Mouse (Mus musculus) limb, embryonic 11.5 days (tissue): ENCODE data around the gene Rab4b. TPM values are rescaled to one million over a fixed set of nuclear protein-coding genes. Genes with fewer than 3 reads are reported as not detected.

Experiments used
- ATAC-seq: fragments of 200-750 bp; cut with Nextera tagmentation; 2 replicates; pipeline ENCODE4 v1.8.0; 2017; ENCODE audit warnings: low read depth; ENCODE audit not compliant: insufficient number of reproducible peaks, low FRiP score, low TSS enrichment
- DNase-seq: peaks from one replicate; pipeline ENCODE4 v3.0.0-alpha.2; 2015; ENCODE audit warnings: low spot score
- H3K27ac ChIP-seq: fragments of 300-500 bp; sonication (generic); replicated peaks from 2 replicates; pipeline ENCODE4 v1.5.1; 2014; ENCODE audit warnings: low read depth, mild to moderate bottlenecking, low read length
- H3K27me3 ChIP-seq: fragments of 300-500 bp; sonication (generic); 2 replicates; pipeline ENCODE4 v1.6.1; 2014; ENCODE audit warnings: mild to moderate bottlenecking, low read length, mixed read lengths; ENCODE audit not compliant: control insufficient read depth, insufficient read depth
- H3K36me3 ChIP-seq: fragments of 300-500 bp; sonication (generic); 2 replicates; pipeline ENCODE4 v1.6.1; 2014; ENCODE audit warnings: mild to moderate bottlenecking, low read length, moderate library complexity, mixed read lengths; ENCODE audit not compliant: control insufficient read depth, insufficient read depth
- H3K4me1 ChIP-seq: fragments of 300-500 bp; sonication (generic); 2 replicates; pipeline ENCODE4 v1.6.1; 2014; ENCODE audit warnings: low read length, mixed read lengths; ENCODE audit not compliant: control insufficient read depth, insufficient read depth
- H3K4me2 ChIP-seq: fragments of 300-500 bp; sonication (generic); 2 replicates; pipeline ENCODE4 v1.6.1; 2014; ENCODE audit warnings: low read depth, mild to moderate bottlenecking, moderate library complexity; ENCODE audit not compliant: severe bottlenecking
- H3K4me3 ChIP-seq: fragments of 300-500 bp; sonication (generic); 2 replicates; pipeline ENCODE4 v1.5.1; 2014; ENCODE audit warnings: low read depth, low read length
- H3K9ac ChIP-seq: fragments of 300-500 bp; sonication (generic); 2 replicates; pipeline ENCODE4 v1.6.1; 2014; ENCODE audit warnings: mild to moderate bottlenecking, low read length
- H3K9me3 ChIP-seq: fragments of 300-500 bp; sonication (generic); 2 replicates; pipeline ENCODE4 v1.6.1; 2016; ENCODE audit warnings: low read length; ENCODE audit not compliant: control insufficient read depth
- WGBS: fragments of 180-500 bp; shearing (Covaris S2); extraction: QIAGEN DNeasy Blood & Tissue Kit; methylation state at CpG from one replicate; pipeline ENCODE4 v1.1.7; 2014; 5-methylcytosine and 5-hydroxymethylcytosine counted together
- polyA plus RNA-seq: library from polyadenylated mRNA; unstranded; fragments of >200 nt; fragmentation: Nextera tagmentation; extraction: Ambion mirVana; gene quantifications from 2 replicates; pipeline ENCODE4 v1.2.1, GENCODE M21; 2014

Gene Rab4b
- polyA plus RNA-seq, 1 experiment from 2014 or later, result 55.1 TPM

DNA sequence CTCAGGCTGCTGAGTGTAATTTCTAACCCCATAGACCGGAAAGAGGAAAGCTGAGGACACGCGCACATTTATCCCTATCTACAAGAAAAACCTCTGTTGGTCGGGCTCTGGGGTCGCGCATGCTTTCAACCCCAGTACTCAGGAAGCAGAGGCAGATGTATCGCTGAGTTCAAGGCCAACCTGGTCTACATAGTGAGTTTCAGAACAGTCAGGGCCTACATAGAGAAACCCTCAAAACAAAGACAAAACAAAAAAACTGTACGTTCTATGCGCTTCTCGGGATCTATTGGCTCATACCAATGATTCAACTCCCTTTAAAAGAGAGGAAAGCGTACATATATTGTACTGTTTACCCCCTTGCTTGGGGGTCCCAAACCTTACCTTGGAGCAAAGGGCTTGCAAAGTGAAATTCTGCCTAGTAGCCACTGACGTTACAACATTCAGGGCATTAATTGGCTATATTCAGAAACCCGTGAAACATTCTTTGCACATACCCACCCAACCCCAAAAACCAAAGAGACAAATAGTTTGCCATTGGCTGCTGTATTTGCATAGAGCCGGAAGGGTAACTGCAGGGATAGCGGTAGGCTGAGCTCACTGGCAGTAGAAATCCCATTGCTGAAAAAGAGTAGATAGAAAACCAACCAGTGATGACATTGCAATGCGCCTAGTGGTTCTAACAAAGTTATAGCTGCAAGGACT lies 672 bp upstream of the Rab4b start:
- no peaks in the 10 kb centered on the region for H3K9me3 ChIP-seq
- 48% methylated on average over 16 of the region's 16 CpGs for WGBS
- H3K4me2 ChIP-seq, result peak overlapping the region; percentile 40; the same call in 1 of the 2 replicates
- H3K4me3 ChIP-seq, result peak overlapping the region; percentile 26
- H3K36me3 ChIP-seq, result no peaks in the 10 kb centered on the region; the same call in 1 of the 2 replicates
- 0 out of 2 replicates have a peak overlapping the region, but pooled peaks have one; percentile 39 for H3K27ac ChIP-seq
- H3K4me1 ChIP-seq, result 0 out of 2 replicates have a peak, but pooled peaks cover 3% of the 10 kb centered on the region
- H3K27me3 ChIP-seq, result no peaks in the 10 kb centered on the region
- DNase-seq (no peak), ATAC-seq (no peak)
- H3K9ac ChIP-seq, result peak overlapping the region; percentile 38; the same call in 1 of the 2 replicates

DNA sequence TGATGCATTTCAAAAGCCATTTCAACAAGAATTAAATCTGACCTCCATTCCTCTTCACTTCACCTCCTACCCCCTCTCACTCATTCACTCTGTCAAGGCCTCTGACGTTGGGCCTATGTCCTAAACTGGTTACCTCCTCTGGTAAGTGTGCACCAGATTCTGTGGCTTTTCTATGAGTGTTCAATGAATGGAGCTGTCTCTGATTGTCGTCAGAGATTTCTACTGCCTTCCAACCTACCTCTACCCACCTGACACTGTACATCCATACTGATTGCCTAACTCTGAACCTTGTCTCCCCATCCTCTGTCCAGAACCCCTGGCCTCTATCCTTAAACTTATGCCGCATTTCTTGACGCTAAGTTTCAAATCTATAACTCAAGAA lies 763 bp downstream of the Rab4b start:
- Histone ChIP-seq H3K9ac (peak overlapping the region; percentile 56), H3K4me2 (peak overlapping the region; percentile 45), H3K27ac (no peak overlapping the region; the same call in 1 of the 2 replicates), H3K27me3 (no peaks in the 10 kb centered on the region), H3K9me3 (no peaks in the 10 kb centered on the region), H3K4me1 (0 out of 2 replicates have a peak, but pooled peaks cover 3% of the 10 kb centered on the region), H3K36me3 (no peaks in the 10 kb centered on the region; the same call in 1 of the 2 replicates), H3K4me3 (peak overlapping the region; percentile 65)
- ATAC-seq, result peak; percentile 8
- 22% methylated on average over 4 of the region's 4 CpGs for WGBS
- no peak for DNase-seq

DNA sequence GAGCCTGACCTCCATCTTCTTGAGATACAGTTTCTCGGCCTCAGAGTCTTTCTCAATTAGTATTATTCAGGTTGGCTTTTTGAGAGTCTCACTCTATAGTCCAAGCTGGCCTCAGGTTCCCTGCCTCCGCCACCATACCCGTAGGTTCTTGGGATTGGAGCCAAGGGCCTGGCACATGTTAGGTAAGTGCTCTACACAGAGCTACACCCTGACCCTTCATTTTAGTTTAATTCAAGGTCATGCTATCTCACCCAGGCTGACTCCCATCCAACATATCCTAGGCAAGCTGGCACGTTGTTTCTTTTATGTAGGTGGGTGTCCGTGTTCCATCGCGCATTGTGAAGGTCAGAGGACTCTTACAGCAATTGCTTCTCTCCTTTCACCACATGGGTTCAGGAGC lies 3.8 kb downstream of the Rab4b start:
- no peaks in the 10 kb centered on the region for H3K27me3 ChIP-seq
- no peak for DNase-seq
- H3K4me1 ChIP-seq, result 0 out of 2 replicates have a peak, but pooled peaks cover 3% of the 10 kb centered on the region
- no peak overlapping the region for H3K4me2 ChIP-seq
- H3K4me3 ChIP-seq, result no peak overlapping the region
- WGBS, result 93% methylated on average over 7 of the region's 7 CpGs
- H3K27ac ChIP-seq, result no peak overlapping the region
- ATAC-seq, result no peak
- no peaks in the 10 kb centered on the region for H3K9me3 ChIP-seq
- H3K36me3 ChIP-seq, result no peaks in the 10 kb centered on the region; the same call in 1 of the 2 replicates
- H3K9ac ChIP-seq, result no peak overlapping the region

DNA sequence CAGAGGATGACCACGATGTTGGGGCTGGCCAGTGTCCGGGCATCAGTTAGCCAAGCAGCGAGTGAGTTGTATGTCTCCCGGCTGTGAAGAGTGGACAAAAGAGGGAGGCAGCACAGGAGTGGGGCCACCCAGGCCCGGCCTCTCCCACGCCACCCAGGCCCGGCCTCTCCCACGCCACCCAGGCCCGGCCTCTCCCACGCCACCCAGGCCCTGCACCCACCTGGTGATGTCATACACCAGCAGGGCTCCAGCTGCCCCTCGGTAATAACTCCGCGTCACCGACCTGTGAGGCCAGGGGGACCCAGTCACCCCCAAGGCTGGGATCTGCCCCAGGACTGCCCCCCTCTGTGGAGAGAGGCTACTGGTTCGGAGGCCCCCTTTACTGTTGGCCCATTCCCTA lies 4.2 kb downstream of the Rab4b start:
- H3K9ac ChIP-seq, result no peak overlapping the region

DNA sequence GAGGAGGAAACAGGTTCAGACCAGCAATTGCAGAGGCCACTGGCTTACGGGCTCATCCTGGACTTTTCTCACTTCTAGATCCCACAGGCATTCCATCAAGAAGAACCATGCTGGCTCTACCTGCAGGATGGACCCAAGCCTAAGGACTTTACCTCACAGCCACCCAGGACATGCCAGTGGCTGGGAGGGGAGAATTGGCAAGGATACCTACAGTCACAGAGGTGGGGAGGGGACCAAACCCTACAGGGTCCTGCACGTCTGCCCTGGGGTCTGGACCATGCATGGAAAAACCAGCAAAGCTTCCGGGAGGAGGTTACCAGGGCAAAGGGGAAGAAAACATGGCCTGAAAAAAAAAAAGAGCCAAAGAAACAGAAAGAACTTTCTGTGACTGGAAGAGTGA lies 7.7 kb downstream of the Rab4b start:
- no peak overlapping the region for H3K4me3 ChIP-seq
- peaks cover 4% of the 10 kb centered on the region; the same call in 1 of the 2 replicates for H3K4me1 ChIP-seq
- H3K9me3 ChIP-seq, result no peaks in the 10 kb centered on the region
- no peak overlapping the region for H3K4me2 ChIP-seq
- H3K27ac ChIP-seq, result no peak overlapping the region
- ATAC-seq (no peak), DNase-seq (no peak)
- H3K27me3 ChIP-seq, result no peaks in the 10 kb centered on the region
- 84% methylated on average over 3 of the region's 3 CpGs for WGBS
- no peak overlapping the region for H3K9ac ChIP-seq
- no peaks in the 10 kb centered on the region; the same call in 1 of the 2 replicates for H3K36me3 ChIP-seq

More for the DNA sequence above, 4.2 kb downstream of the Rab4b start:
- Histone ChIP-seq H3K4me2 (no peak overlapping the region), H3K4me1 (0 out of 2 replicates have a peak, but pooled peaks cover 3% of the 10 kb centered on the region), H3K9me3 (no peaks in the 10 kb centered on the region), H3K4me3 (no peak overlapping the region), H3K27me3 (no peaks in the 10 kb centered on the region), H3K36me3 (no peaks in the 10 kb centered on the region; the same call in 1 of the 2 replicates), H3K27ac (no peak overlapping the region)
- ATAC-seq (no peak), DNase-seq (no peak)
- 90% methylated on average over 15 of the region's 15 CpGs for WGBS

DNA sequence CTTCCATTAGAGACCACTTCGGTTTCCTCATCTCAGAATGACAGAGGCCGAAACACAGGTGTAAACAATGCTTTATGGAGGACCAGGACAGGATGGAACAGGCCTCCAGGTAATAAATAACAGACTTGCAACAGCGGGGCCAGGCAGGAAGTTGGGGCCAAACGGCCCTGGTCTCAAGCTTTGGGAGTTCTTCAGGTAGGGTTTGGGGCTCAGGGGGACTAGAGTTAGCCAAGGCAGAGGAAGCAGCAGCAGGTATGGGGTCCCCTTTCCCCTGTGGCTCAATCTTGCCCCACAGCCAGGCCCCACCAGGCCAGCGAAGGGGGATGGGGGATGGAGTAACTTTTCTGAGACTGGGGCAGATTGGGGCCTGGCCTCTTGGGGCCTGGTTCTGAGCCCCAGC lies 10.3 kb downstream of the Rab4b start:
- DNase-seq (no peak), ATAC-seq (no peak)
- Histone ChIP-seq H3K4me2 (no peak overlapping the region), H3K27ac (no peak overlapping the region), H3K4me3 (no peak overlapping the region), H3K9ac (no peak overlapping the region), H3K27me3 (no peaks in the 10 kb centered on the region), H3K36me3 (peaks cover 8% of the 10 kb centered on the region; the same call in 1 of the 2 replicates), H3K9me3 (no peaks in the 10 kb centered on the region), H3K4me1 (peaks cover 23% of the 10 kb centered on the region)
- 74% methylated on average over 5 of the region's 5 CpGs for WGBS

DNA sequence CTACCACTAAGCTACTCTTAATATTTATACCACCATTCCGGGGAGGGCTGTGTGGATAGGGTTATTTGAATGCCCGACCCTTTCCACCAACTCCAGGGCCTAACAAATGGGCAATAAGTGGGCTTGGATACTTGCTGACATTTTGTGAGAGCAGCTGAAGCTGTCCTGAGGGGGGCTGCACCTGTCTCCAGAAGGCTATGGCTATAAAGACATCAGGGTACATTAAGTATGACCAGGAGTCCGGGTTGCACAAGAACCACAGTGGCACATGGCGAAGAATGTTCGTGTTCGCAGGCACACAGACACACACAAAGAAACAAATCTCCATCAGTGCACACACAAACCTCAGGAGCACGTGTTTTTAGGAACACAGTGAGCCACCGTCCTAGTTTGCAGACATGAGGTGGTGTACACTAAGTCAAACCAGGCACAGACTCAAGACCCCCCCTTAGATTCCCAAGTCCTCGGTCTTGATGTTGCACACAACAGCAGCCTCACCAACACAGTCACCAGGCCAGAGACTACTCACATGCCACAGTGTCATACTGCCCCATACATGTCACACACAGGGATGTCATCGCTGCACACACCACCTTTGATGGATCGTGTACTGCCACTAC lies 11.1 kb downstream of the Rab4b start:
- H3K4me2 ChIP-seq, result peak overlapping the region; percentile 70
- ATAC-seq, result no peak
- no peaks in the 10 kb centered on the region for H3K27me3 ChIP-seq
- no peak for DNase-seq
- H3K4me1 ChIP-seq, result peaks cover 23% of the 10 kb centered on the region
- H3K9ac ChIP-seq, result peak overlapping the region; percentile 30; the same call in 1 of the 2 replicates
- 81% methylated on average over 11 of the region's 11 CpGs for WGBS
- no peaks in the 10 kb centered on the region for H3K9me3 ChIP-seq
- 0 out of 2 replicates have a peak overlapping the region, but pooled peaks have one; percentile 36 for H3K27ac ChIP-seq
- peak overlapping the region; percentile 73; the same call in 1 of the 2 replicates for H3K4me3 ChIP-seq
- H3K36me3 ChIP-seq, result peaks cover 8% of the 10 kb centered on the region; the same call in 1 of the 2 replicates

DNA sequence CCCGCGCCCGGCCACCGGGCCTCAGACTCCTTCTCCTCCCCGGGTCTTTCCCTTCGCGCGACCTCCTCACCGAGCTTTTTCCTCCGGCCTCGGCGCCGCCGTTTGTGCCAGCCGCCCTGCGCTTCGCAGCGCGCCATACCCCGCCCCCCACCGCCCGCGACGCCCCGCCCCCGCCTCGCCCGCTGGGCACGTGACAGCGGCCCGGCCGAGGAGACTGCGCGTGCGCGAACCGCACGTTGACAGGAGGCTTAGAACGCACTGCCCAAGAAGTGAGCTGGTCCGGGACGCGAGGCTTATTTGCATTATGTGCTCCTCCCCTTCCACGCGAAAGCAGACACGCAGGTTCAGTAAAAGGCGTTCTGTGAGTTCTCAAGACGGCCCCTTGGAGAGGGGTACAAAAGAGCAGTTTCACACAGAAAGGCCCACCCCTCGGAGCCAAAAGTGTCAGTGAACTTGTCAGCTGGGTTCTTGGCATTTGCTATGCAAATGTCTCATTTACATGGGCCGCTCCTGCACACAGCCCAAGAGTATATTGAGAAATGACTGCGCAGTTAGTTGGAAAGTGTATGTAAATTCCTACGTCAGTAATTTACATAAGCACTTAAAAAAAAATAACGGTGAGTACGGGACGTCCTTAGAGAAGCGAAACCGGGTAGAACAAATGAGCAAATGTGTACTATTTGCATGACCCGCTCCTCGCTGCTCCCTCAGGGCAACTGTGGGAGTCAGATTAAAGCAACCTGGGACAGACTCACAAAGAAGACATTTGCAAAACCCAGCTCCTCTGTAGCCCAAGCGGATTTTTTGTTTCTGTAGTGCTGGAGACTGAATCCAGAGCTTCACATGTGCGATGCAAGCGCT lies 11.9 kb downstream of the Rab4b start, which contains the start of gene Egln2:
Gene Egln2, minus strand, starts transcription at position 189 of the 861 bp plus-strand sequence.
- Histone ChIP-seq H3K4me1 (peaks cover 23% of the 10 kb centered on the region), H3K27me3 (no peaks in the 10 kb centered on the region), H3K36me3 (peaks cover 8% of the 10 kb centered on the region), H3K27ac (peak within 1 kb of the TSS; percentile 92), H3K4me3 (peak within 1 kb of the TSS; percentile 73), H3K9ac (peak within 1 kb of the TSS; percentile 87), H3K4me2 (peak within 1 kb of the TSS; percentile 70), H3K9me3 (no peaks in the 10 kb centered on the region)
- ATAC-seq (peak; percentile 71), DNase-seq (peak; percentile 95)
- 2% methylated on average over 53 of the region's 61 CpGs for WGBS
